Mouse (Mus musculus) olfactory bulb, adult 2 months (tissue): Measurements from ENCODE around the gene Phldb2. TPM values are rescaled to one million over a fixed set of nuclear protein-coding genes. Genes with fewer than 3 reads are reported as not detected.

Experiments used
- H3K27ac ChIP-seq: fragments of 200-500 bp; 2 replicates; pipeline ENCODE4 v1.5.1; 2012; ENCODE audit warnings: low read depth, low read length; ENCODE audit not compliant: insufficient read depth
- H3K4me1 ChIP-seq: fragments of 200-500 bp; 2 replicates; pipeline ENCODE4 v1.6.1; 2012; ENCODE audit warnings: low read length; ENCODE audit not compliant: control insufficient read depth, insufficient read depth
- H3K4me3 ChIP-seq: fragments of 200-500 bp; 2 replicates; pipeline ENCODE4 v1.5.1; 2012; ENCODE audit warnings: mild to moderate bottlenecking, low read depth, low read length, moderate library complexity; ENCODE audit not compliant: insufficient read depth
- CTCF ChIP-seq: fragments of 200-500 bp; IDR thresholded peaks from 2 replicates; pipeline ENCODE4 v1.5.1; 2012; ENCODE audit warnings: low read depth, mild to moderate bottlenecking, low read length, moderate library complexity; ENCODE audit not compliant: insufficient read depth
- POLR2A ChIP-seq: fragments of 200-500 bp; IDR thresholded peaks from 2 replicates; pipeline ENCODE4 v1.6.1; 2012; ENCODE audit warnings: mild to moderate bottlenecking, low read depth, low read length, moderate library complexity; ENCODE audit not compliant: insufficient read depth
- WGBS: fragments of 180-500 bp; shearing (Covaris S2); methylation state at CpG from one replicate; pipeline ENCODE4 v1.1.7; 2018; 5-methylcytosine and 5-hydroxymethylcytosine counted together
- polyA plus RNA-seq: library from polyadenylated mRNA; stranded (reverse); fragments of >200 nt; gene quantifications from 2 replicates; pipeline ENCODE4 v1.2.4, GENCODE M21; 2012; ENCODE audit warnings: low replicate concordance; ENCODE audit not compliant: missing spikeins, insufficient read depth, insufficient read length

The Phldb2 gene
- polyA plus RNA-seq, 1 experiment = not detected

- WGBS = 95% methylated on average over 6 of the region's 6 CpGs
Observed at GRCm38 (mm10) chr16:45770914-45771313, 182.5 kb downstream of the Phldb2 start.

GRCm38 (mm10) chr16:45767853-45768640 is 185.4 kb downstream of the Phldb2 start:
- WGBS = 45% methylated on average over 10 of the region's 10 CpGs
- Histone ChIP-seq H3K27ac (no peak overlapping the region), H3K4me1 (no peaks in the 10 kb centered on the region), H3K4me3 (no peak overlapping the region)
- TF ChIP-seq POLR2A = no peak
- no peak for TF ChIP-seq CTCF

More at GRCm38 (mm10) chr16:45770914-45771313, 182.5 kb downstream of the Phldb2 start:
- H3K4me1 ChIP-seq = no peaks in the 10 kb centered on the region
- no peak overlapping the region for H3K27ac ChIP-seq
- no peak for TF ChIP-seq CTCF
- no peak overlapping the region for H3K4me3 ChIP-seq

- Histone ChIP-seq H3K4me1 (no peaks in the 10 kb centered on the region), H3K27ac (no peak overlapping the region), H3K4me3 (no peak overlapping the region)
- TF ChIP-seq CTCF (no peak), POLR2A (no peak)
- 46% methylated on average over 4 of the region's 4 CpGs for whole genome bisulfite sequencing
Observed at GRCm38 (mm10) chr16:45767434-45767833, 186.0 kb downstream of the Phldb2 start.

GRCm38 (mm10) chr16:45765801-45766494 is 187.4 kb downstream of the Phldb2 start:
- WGBS = 83% methylated on average over 7 of the region's 7 CpGs
- TF ChIP-seq POLR2A = no peak
- no peak for TF ChIP-seq CTCF
- no peak overlapping the region for H3K27ac ChIP-seq

GRCm38 (mm10) chr16:45765102-45765501 is 188.3 kb downstream of the Phldb2 start:
- Histone ChIP-seq H3K4me1 (no peaks in the 10 kb centered on the region), H3K4me3 (no peak overlapping the region), H3K27ac (no peak overlapping the region)
- TF ChIP-seq CTCF (no peak), POLR2A (no peak)
- WGBS = 94% methylated on average over 3 of the region's 3 CpGs

More at GRCm38 (mm10) chr16:45765801-45766494, 187.4 kb downstream of the Phldb2 start:
- Histone ChIP-seq H3K4me1 (no peaks in the 10 kb centered on the region), H3K4me3 (no peak overlapping the region)

- no peaks in the 10 kb centered on the region for H3K4me1 ChIP-seq
- H3K4me3 ChIP-seq = no peak overlapping the region
- 89% methylated on average over 13 of the region's 13 CpGs for WGBS
- TF ChIP-seq POLR2A (no peak), CTCF (no peak)
- no peak overlapping the region for H3K27ac ChIP-seq
Observed at GRCm38 (mm10) chr16:45762859-45763505, 190.4 kb downstream of the Phldb2 start.

GRCm38 (mm10) chr16:45761425-45761824 is 192.0 kb downstream of the Phldb2 start:
- Histone ChIP-seq H3K4me3 (no peak overlapping the region), H3K27ac (no peak overlapping the region), H3K4me1 (no peaks in the 10 kb centered on the region)
- no peak for TF ChIP-seq POLR2A
- TF ChIP-seq CTCF = no peak
- 89% methylated on average over 1 of the region's 1 CpGs for WGBS

GRCm38 (mm10) chr16:45758726-45759269 is 194.6 kb downstream of the Phldb2 start:
- WGBS = 84% methylated on average over 9 of the region's 9 CpGs
- Histone ChIP-seq H3K4me1 (no peaks in the 10 kb centered on the region), H3K4me3 (no peak overlapping the region), H3K27ac (no peak overlapping the region)
- TF ChIP-seq CTCF = no peak
- no peak for TF ChIP-seq POLR2A

GRCm38 (mm10) chr16:45757421-45758078 is 195.8 kb downstream of the Phldb2 start:
- TF ChIP-seq CTCF (no peak), POLR2A (no peak)
- no peak overlapping the region for H3K27ac ChIP-seq

More at GRCm38 (mm10) chr16:45757421-45758078, 195.8 kb downstream of the Phldb2 start:
- WGBS = 77% methylated on average over 12 of the region's 12 CpGs
- no peaks in the 10 kb centered on the region for H3K4me1 ChIP-seq
- H3K4me3 ChIP-seq = no peak overlapping the region
